Mouse (Mus musculus) forebrain, embryonic 10.5 days (tissue): Measurements from ENCODE around the gene Dnajc5. TPM values are rescaled to one million over a fixed set of nuclear protein-coding genes. Genes with fewer than 3 reads are reported as not detected.
"Not testable (repeated sequence)": the region's sequence is repeated elsewhere in the genome, so short reads cannot be mapped to it uniquely, and the experiment has no call there.

Experiments used
- DNase-seq: peaks from one replicate; pipeline ENCODE4 v3.0.0-alpha.2; 2017; ENCODE audit warnings: low spot score; ENCODE audit errors: extremely low spot score
- H3K27ac ChIP-seq: fragments of 300-500 bp; sonication (generic); 2 replicates; pipeline ENCODE4 v1.5.1; 2016; ENCODE audit warnings: mild to moderate bottlenecking
- H3K27me3 ChIP-seq: fragments of 300-500 bp; sonication (generic); 2 replicates; pipeline ENCODE4 v1.6.1; 2016; ENCODE audit warnings: mild to moderate bottlenecking; ENCODE audit not compliant: poor library complexity, severe bottlenecking
- H3K36me3 ChIP-seq: fragments of 300-500 bp; sonication (generic); replicated peaks from 2 replicates; pipeline ENCODE4 v1.6.1; 2016; ENCODE audit warnings: mild to moderate bottlenecking, moderate library complexity
- H3K4me1 ChIP-seq: fragments of 300-500 bp; sonication (generic); 2 replicates; pipeline ENCODE4 v1.6.1; 2016
- H3K4me3 ChIP-seq: fragments of 300-500 bp; sonication (generic); 2 replicates; pipeline ENCODE4 v1.5.1; 2016; ENCODE audit warnings: mild to moderate bottlenecking, moderate library complexity
- H3K9me3 ChIP-seq: fragments of 300-500 bp; sonication (generic); 2 replicates; pipeline ENCODE4 v1.6.1; 2016; ENCODE audit warnings: mild to moderate bottlenecking, moderate library complexity
- WGBS: fragments of 180-500 bp; shearing (Covaris S2); methylation state at CpG from one replicate; pipeline ENCODE4 v1.1.7; 2016; 5-methylcytosine and 5-hydroxymethylcytosine counted together
- polyA plus RNA-seq: library from polyadenylated mRNA; unstranded; fragments of >200 nt; fragmentation: Nextera tagmentation; extraction: Ambion mirVana; gene quantifications from 2 replicates; pipeline ENCODE4 v1.2.1, GENCODE M21; 2016

The Dnajc5 gene
- polyA plus RNA-seq, 1 experiment from 2014 or later: 92.3 TPM

GRCm38 (mm10) chr2:181493156-181493927 lies 26.9 kb upstream of the Dnajc5 start, which contains the start of gene Abhd16b:
TSS of gene Abhd16b (plus strand) at chr2:181493206.
- no peaks in the 10 kb centered on the region for H3K36me3 ChIP-seq
- 86% methylated on average over 31 of the region's 31 CpGs for WGBS
- H3K4me3 ChIP-seq: no peak within 1 kb of the TSS
- H3K9me3 ChIP-seq: no peaks in the 10 kb centered on the region
- no peaks in the 10 kb centered on the region for H3K27me3 ChIP-seq
- peaks cover 21% of the 10 kb centered on the region for H3K4me1 ChIP-seq
- no peak for DNase-seq
- H3K27ac ChIP-seq: no peak within 1 kb of the TSS

GRCm38 (mm10) chr2:181494266-181494945 lies 25.9 kb upstream of the Dnajc5 start:
- no peaks in the 10 kb centered on the region for H3K9me3 ChIP-seq
- H3K4me1 ChIP-seq: peaks cover 23% of the 10 kb centered on the region
- WGBS: 83% methylated on average over 26 of the region's 26 CpGs
- H3K27ac ChIP-seq: no peak overlapping the region
- H3K4me3 ChIP-seq: no peak overlapping the region
- no peak for DNase-seq
- no peaks in the 10 kb centered on the region for H3K27me3 ChIP-seq
- peaks cover 4% of the 10 kb centered on the region for H3K36me3 ChIP-seq

GRCm38 (mm10) chr2:181495845-181496244 lies 24.4 kb upstream of the Dnajc5 start:
- not testable (repeated sequence) for H3K9me3 ChIP-seq, DNase-seq, H3K27ac ChIP-seq, H3K27me3 ChIP-seq
- 61% methylated on average over 8 of the region's 8 CpGs for WGBS
- H3K4me3 ChIP-seq: peak overlapping the region; percentile 83; the same call in 1 of the 2 replicates
- peaks cover 18% of the 10 kb centered on the region for H3K36me3 ChIP-seq
- H3K4me1 ChIP-seq: peaks cover 23% of the 10 kb centered on the region

GRCm38 (mm10) chr2:181496281-181496680 lies 24.0 kb upstream of the Dnajc5 start:
- Histone ChIP-seq H3K4me3 (peak overlapping the region; percentile 83), H3K27me3 (no peaks in the 10 kb centered on the region), H3K36me3 (peaks cover 23% of the 10 kb centered on the region), H3K4me1 (peaks cover 23% of the 10 kb centered on the region), H3K27ac (peak overlapping the region; percentile 89), H3K9me3 (no peaks in the 10 kb centered on the region)
- WGBS: 15% methylated on average over 8 of the region's 8 CpGs
- DNase-seq: peak; percentile 55

- DNase-seq: peak; percentile 93
- peaks cover 30% of the 10 kb centered on the region for H3K36me3 ChIP-seq
- no peaks in the 10 kb centered on the region for H3K27me3 ChIP-seq
- peaks cover 20% of the 10 kb centered on the region for H3K4me1 ChIP-seq
- WGBS: under 1% methylated on average over 46 of the region's 46 CpGs
- peak within 1 kb of the TSS; percentile 89 for H3K27ac ChIP-seq
- H3K9me3 ChIP-seq: no peaks in the 10 kb centered on the region
- peak within 1 kb of the TSS; percentile 83 for H3K4me3 ChIP-seq
Observed at GRCm38 (mm10) chr2:181496831-181497547, 23.3 kb upstream of the Dnajc5 start, which contains the start of gene Tpd52l2. TSS of gene Tpd52l2 (plus strand) at chr2:181497142.

GRCm38 (mm10) chr2:181497548-181497875 lies 22.8 kb upstream of the Dnajc5 start:
- peaks cover 35% of the 10 kb centered on the region for H3K36me3 ChIP-seq
- H3K27me3 ChIP-seq: no peaks in the 10 kb centered on the region
- WGBS: under 1% methylated on average over 12 of the region's 12 CpGs
- no peaks in the 10 kb centered on the region for H3K9me3 ChIP-seq
- peak overlapping the region; percentile 89 for H3K27ac ChIP-seq
- H3K4me1 ChIP-seq: peaks cover 19% of the 10 kb centered on the region
- peak overlapping the region; percentile 83 for H3K4me3 ChIP-seq
- DNase-seq: no peak

GRCm38 (mm10) chr2:181498644-181499043 lies 21.6 kb upstream of the Dnajc5 start:
- peak overlapping the region; percentile 83; the same call in 1 of the 2 replicates for H3K4me3 ChIP-seq
- WGBS: 83% methylated on average over 4 of the region's 4 CpGs
- H3K9me3 ChIP-seq: no peaks in the 10 kb centered on the region
- peaks cover 46% of the 10 kb centered on the region for H3K36me3 ChIP-seq
- H3K27ac ChIP-seq: no peak overlapping the region
- peaks cover 19% of the 10 kb centered on the region for H3K4me1 ChIP-seq
- no peaks in the 10 kb centered on the region for H3K27me3 ChIP-seq
- DNase-seq: no peak

GRCm38 (mm10) chr2:181509191-181509590 lies 11.1 kb upstream of the Dnajc5 start:
- H3K27ac ChIP-seq: no peak overlapping the region
- H3K4me1 ChIP-seq: 0 out of 2 replicates have a peak, but pooled peaks cover 3% of the 10 kb centered on the region
- no peak overlapping the region for H3K4me3 ChIP-seq
- 94% methylated on average over 2 of the region's 2 CpGs for WGBS
- no peaks in the 10 kb centered on the region for H3K9me3 ChIP-seq
- no peaks in the 10 kb centered on the region for H3K27me3 ChIP-seq
- no peak for DNase-seq
- H3K36me3 ChIP-seq: peaks cover 99% of the 10 kb centered on the region

GRCm38 (mm10) chr2:181511231-181511630 lies 9.1 kb upstream of the Dnajc5 start:
- H3K4me1 ChIP-seq: no peaks in the 10 kb centered on the region
- DNase-seq: no peak
- H3K36me3 ChIP-seq: peaks cover 99% of the 10 kb centered on the region
- 95% methylated on average over 8 of the region's 8 CpGs for WGBS
- H3K4me3 ChIP-seq: no peak overlapping the region
- H3K9me3 ChIP-seq: no peaks in the 10 kb centered on the region
- H3K27me3 ChIP-seq: no peaks in the 10 kb centered on the region
- H3K27ac ChIP-seq: no peak overlapping the region

- no peaks in the 10 kb centered on the region for H3K27me3 ChIP-seq
- peak overlapping the region; percentile 73 for H3K4me3 ChIP-seq
- peaks cover 25% of the 10 kb centered on the region for H3K4me1 ChIP-seq
- peaks cover 59% of the 10 kb centered on the region for H3K36me3 ChIP-seq
- H3K27ac ChIP-seq: peak overlapping the region; percentile 93
- WGBS: 77% methylated on average over 3 of the region's 3 CpGs
- no peak for DNase-seq
- H3K9me3 ChIP-seq: no peaks in the 10 kb centered on the region
Observed at GRCm38 (mm10) chr2:181519201-181519600, 1.1 kb upstream of the Dnajc5 start.

GRCm38 (mm10) chr2:181520936-181521227 lies 597 bp downstream of the Dnajc5 start:
- Histone ChIP-seq H3K27ac (peak overlapping the region; percentile 93), H3K4me1 (peaks cover 25% of the 10 kb centered on the region), H3K27me3 (no peaks in the 10 kb centered on the region), H3K4me3 (peak overlapping the region; percentile 73), H3K9me3 (no peaks in the 10 kb centered on the region), H3K36me3 (peaks cover 47% of the 10 kb centered on the region)
- no peak for DNase-seq
- under 1% methylated on average over 17 of the region's 17 CpGs for WGBS

GRCm38 (mm10) chr2:181521491-181521890 lies 1.2 kb downstream of the Dnajc5 start:
- peaks cover 45% of the 10 kb centered on the region for H3K36me3 ChIP-seq
- peak overlapping the region; percentile 93; the same call in 1 of the 2 replicates for H3K27ac ChIP-seq
- no peaks in the 10 kb centered on the region for H3K27me3 ChIP-seq
- peaks cover 25% of the 10 kb centered on the region for H3K4me1 ChIP-seq
- H3K4me3 ChIP-seq: peak overlapping the region; percentile 73
- no peak for DNase-seq
- 66% methylated on average over 10 of the region's 10 CpGs for WGBS
- no peaks in the 10 kb centered on the region for H3K9me3 ChIP-seq
